Mouse (Mus musculus) ES-Bruce4 (cell line): ENCODE data around the gene Whrn.

Source experiments
- CTCF ChIP-seq: IDR thresholded peaks from one replicate; pipeline ENCODE4 v1.8.1; 2011; ENCODE audit warnings: low read depth, low read length
- EP300 ChIP-seq: IDR thresholded peaks from 2 replicates; pipeline ENCODE4 v1.6.1; 2011; ENCODE audit warnings: low read depth, low read length; ENCODE audit not compliant: insufficient read depth
- POLR2A ChIP-seq: IDR thresholded peaks from one replicate; pipeline ENCODE4 v1.8.1; 2011; ENCODE audit warnings: low read length; ENCODE audit not compliant: insufficient read depth

GRCm38 (mm10) chr4:63490146-63490545 is 5.6 kb downstream of the Whrn start:
- TF ChIP-seq EP300, result no peak
- no peak for TF ChIP-seq CTCF
- TF ChIP-seq POLR2A, result no peak
